Mouse (Mus musculus) adrenal gland, postnatal 25 days (tissue): ENCODE results near the gene Caln1. TPM values are rescaled to one million over a fixed set of nuclear protein-coding genes. Genes with fewer than 3 reads are reported as not detected.

Source experiments
- DNase-seq: peaks from one replicate; pipeline ENCODE4 v3.0.0; 2021; ENCODE audit warnings: mixed read lengths
- total RNA-seq: library from RNA; stranded (reverse); gene quantifications from 2 replicates; pipeline ENCODE4 v1.2.3, GENCODE M21; 2021

Gene Caln1
- total RNA-seq, 1 experiment from 2014 or later: 56.7 TPM

GRCm38 (mm10) chr5:130815352-130815751 lies 446.1 kb downstream of the Caln1 start:
- DNase-seq: no peak

GRCm38 (mm10) chr5:130820021-130820648 lies 450.9 kb downstream of the Caln1 start:
- DNase-seq: no peak

GRCm38 (mm10) chr5:130820661-130821060 lies 451.4 kb downstream of the Caln1 start:
- no peak for DNase-seq

- no peak for DNase-seq
These were observed 456.5 kb downstream of the Caln1 start for GRCm38 (mm10) chr5:130825797-130826196.

- DNase-seq: no peak
These were observed 479.3 kb downstream of the Caln1 start for GRCm38 (mm10) chr5:130848562-130848961.

- no peak for DNase-seq
These were observed 480.4 kb downstream of the Caln1 start for GRCm38 (mm10) chr5:130849610-130850009.

GRCm38 (mm10) chr5:130852182-130852581 lies 482.9 kb downstream of the Caln1 start:
- no peak for DNase-seq

GRCm38 (mm10) chr5:130853371-130853770 lies 484.1 kb downstream of the Caln1 start:
- peak; percentile 90 for DNase-seq

- no peak for DNase-seq
These were observed 485.2 kb downstream of the Caln1 start for GRCm38 (mm10) chr5:130854430-130854829.

GRCm38 (mm10) chr5:130858148-130858547 lies 488.9 kb downstream of the Caln1 start:
- peak; percentile 18 for DNase-seq

- DNase-seq: no peak
These were observed 489.5 kb downstream of the Caln1 start for GRCm38 (mm10) chr5:130858706-130859105.

GRCm38 (mm10) chr5:130859736-130860135 lies 490.5 kb downstream of the Caln1 start:
- no peak for DNase-seq

GRCm38 (mm10) chr5:130862302-130862701 lies 493.0 kb downstream of the Caln1 start:
- no peak for DNase-seq

GRCm38 (mm10) chr5:130869869-130870268 lies 500.6 kb downstream of the Caln1 start:
- no peak for DNase-seq

GRCm38 (mm10) chr5:130871086-130871485 lies 501.8 kb downstream of the Caln1 start:
- no peak for DNase-seq

GRCm38 (mm10) chr5:130875391-130875790 lies 506.1 kb downstream of the Caln1 start:
- no peak for DNase-seq

- no peak for DNase-seq
These were observed 511.1 kb downstream of the Caln1 start for GRCm38 (mm10) chr5:130880331-130880730.

GRCm38 (mm10) chr5:130891735-130892134 lies 522.5 kb downstream of the Caln1 start:
- no peak for DNase-seq

- DNase-seq: no peak
These were observed 526.7 kb downstream of the Caln1 start for GRCm38 (mm10) chr5:130895991-130896390.

Other genes with a start within 250 kb of the Caln1 start
- gene Kctd7, start 224.6 kb upstream of the Caln1 start, total RNA-seq: 18.1 and 21.6 TPM in 2 replicates
- gene Rabgef1, start 197.7 kb upstream of the Caln1 start, total RNA-seq: 37.2 and 47.9 TPM in 2 replicates
- gene Tmem248, start 152.4 kb upstream of the Caln1 start, total RNA-seq: 42.0 and 53.0 TPM in 2 replicates
- 104 and 110 TPM in 2 replicates for gene Sbds, start 113.9 kb upstream of the Caln1 start, total RNA-seq
- gene Tyw1, start 113.8 kb upstream of the Caln1 start, total RNA-seq: 32.0 and 34.1 TPM in 2 replicates
- not detected in 2 replicates for gene A330070K13Rik, start 15.2 kb downstream of the Caln1 start, total RNA-seq